Mouse (Mus musculus): ENCODE results near the gene Arntl2. TPM values are rescaled to one million over a fixed set of nuclear protein-coding genes. Genes with fewer than 3 reads are reported as not detected.
"Not testable (repeated sequence)": the region's sequence is repeated elsewhere in the genome, so short reads cannot be mapped to it uniquely, and the experiment has no call there.

The Arntl2 gene
- 1 to 10 TPM; 1.6 to 6.4 (median 3.4) TPM for total RNA-seq (2022)

DNA sequence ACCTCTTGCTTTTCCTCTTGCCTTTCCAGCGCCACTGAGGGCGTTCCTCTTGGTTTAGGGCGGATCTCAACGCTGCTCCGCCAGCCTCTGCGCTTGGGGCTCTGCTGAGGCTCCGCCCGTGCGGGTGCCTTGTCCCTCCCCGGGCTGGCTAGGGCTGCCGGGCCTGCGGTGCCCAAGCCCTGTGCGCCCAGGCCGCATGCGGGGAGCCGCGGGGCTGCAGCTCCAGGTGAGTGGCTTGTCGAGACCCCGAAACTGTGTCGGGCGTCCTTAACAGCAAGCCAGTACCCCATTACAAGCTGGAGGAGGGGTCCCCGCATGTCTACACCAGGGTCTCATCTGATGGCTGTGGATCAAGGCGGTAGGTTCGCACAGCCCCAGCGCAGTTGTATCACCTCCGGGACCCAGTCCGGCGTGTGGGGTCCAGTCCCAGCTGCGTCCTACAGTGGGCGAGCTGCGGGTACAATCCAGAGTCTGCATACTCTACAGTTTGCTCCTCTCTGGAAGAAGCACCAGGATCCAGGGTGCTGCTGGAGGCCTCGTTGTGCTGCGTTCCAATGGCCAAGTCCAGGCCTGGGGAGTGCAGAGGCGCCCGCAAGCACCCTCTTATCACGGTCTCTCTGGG lies at the start of gene Arntl2:
Arntl2 (plus strand) TSS at position 132 of the 622 bp plus-strand sequence.
- DNase-seq: peak; percentile 69

- no peak for DNase-seq
Measured at GRCm38 (mm10) chr6:146746577-146746976, 49.3 kb upstream of the Arntl2 start.

DNA sequence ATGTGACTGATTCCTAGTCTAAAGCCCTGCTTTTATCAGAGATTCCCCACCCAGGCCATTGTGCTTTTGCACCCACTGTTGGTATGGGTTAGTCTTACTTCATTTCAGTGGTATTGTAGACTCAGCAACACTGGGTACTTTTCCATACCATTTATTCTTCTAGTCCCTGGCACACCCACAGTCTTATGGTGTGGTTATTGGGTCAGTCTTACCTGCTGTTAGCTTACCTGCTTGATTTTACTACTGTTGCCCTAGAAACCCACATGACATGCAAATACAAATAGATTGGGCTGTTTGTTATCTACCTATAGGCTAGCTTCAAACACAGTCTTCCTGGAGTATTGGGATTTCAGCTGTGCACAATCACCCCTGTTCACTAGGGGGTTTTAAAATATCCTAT lies 48.8 kb upstream of the Arntl2 start:
- DNase-seq: no peak

GRCm38 (mm10) chr6:146748271-146748670 lies 47.6 kb upstream of the Arntl2 start:
- DNase-seq: no peak

DNA sequence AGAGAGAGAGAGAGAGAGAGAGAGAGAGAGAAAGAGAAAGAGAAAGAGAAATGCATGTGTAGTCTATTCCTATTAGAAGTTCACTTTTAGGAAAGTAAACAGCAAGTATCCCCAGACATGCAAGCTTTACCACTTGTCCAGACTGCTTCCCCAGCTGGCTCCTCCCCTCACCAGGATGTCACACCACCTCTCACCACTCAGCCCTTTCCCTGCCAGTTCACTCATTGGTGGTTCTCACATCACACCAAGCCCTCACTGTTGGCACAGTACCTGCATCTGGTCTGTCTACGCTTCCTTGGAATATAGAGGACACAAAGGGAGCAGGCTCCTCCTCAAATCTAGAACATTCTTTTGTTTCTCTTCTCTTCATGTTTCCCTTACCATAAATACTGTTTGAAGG lies 44.2 kb upstream of the Arntl2 start:
- DNase-seq: peak; percentile 15

DNA sequence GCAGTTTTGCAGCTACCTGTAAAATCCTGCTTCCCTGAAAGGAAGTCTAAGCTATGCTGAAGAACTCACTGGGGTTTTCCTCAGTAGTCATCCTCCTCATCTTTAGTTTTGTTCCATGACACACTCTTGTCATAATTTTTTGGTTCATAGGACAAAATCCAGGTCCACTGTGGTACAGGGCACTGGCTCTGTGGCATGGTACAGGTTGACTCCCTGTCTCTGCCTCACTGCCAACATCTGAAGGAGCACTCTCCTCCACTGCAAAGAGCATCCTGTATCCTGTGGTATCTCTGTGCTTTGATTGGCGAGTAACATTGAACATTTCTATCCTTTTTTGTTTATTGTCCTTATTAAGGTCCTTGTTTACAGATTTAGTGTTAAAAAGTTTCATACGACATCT lies 43.7 kb upstream of the Arntl2 start:
- DNase-seq: no peak

DNA sequence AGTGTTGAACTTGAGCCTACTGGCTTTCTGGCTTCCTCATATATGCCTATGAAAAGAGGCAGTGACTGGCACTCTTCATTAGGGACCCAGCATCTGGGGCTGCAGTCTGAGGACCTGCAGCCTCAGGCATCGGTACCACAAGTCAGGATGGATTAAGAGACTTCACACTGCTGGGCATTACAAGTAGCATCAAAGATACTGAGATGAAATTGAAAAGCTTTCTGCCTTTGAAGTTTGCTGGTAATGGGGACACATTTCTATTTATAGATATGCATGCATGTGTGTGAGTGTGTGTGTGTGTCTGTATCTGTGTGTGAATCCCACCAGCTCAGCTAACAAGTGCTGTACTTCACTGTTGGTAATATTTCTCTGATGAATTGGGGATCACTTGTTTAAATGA lies 43.2 kb upstream of the Arntl2 start:
- DNase-seq: no peak

DNA sequence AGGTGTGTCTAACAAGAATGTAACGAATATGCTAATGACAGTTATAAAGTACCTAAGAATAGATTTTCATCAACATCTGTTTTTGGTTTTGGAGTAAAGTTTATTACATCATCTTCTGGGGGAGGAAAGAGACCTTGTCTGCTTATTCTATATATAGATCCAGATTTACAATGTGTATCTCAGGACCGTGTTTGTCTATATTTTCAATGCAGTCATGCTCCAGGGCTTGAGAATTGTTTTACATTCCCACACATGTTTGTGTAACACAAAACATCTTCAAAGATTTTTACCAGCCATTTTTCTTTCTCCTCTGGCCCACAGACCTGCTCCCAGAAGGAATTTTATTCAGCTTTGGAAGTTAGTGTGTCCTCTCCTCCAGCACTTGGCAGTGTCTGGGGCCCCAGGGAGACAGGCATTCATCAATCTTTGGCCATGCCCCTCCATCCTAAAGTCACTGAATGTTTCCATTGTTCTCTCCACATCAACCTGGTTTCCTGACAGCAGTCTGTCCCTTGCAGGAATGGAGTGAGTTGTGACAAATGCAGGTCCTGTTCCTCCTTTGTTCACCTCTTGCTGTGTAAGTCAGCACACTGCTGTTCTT lies 42.2 kb upstream of the Arntl2 start:
- no peak for DNase-seq

DNA sequence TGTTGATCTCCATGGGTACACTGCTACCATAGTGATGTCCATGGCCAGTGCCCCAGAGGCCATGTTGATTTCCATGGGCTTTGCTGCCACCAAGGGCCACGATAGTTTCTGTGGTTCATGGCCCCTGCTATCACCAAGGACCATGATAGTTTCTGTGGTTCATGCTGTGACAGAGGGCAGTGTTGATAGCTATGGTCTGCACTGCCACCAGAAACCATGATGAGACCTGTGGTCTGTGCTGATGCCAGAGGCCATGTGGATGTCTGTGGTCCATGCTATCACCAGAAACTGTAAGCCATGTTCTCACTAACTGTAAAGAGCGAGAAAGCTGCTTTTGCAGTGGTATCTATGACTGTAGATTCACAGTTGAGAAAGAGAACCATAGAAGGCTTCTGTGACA lies 40.7 kb upstream of the Arntl2 start:
- DNase-seq: no peak

DNA sequence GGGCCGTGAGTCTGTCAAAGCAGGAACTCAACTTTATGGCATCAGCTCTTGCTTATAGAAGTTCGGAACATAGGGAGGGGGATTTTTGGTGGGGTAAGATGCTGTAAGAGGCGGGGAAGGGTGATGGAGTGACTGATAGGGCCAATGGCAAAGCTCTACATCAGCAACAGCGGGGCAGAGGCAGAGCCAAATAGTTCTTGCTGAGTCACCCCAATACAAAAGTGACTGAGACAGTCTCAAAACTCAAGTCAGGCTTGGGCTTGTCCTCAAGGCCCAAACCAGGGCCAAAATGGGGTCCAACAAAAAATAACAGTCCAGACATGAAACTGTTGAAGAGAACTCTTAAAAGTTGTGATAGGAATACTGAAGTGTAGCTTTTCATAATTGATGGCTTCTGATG lies 40.2 kb upstream of the Arntl2 start:
- DNase-seq: no peak

GRCm38 (mm10) chr6:146759027-146759426 lies 36.8 kb upstream of the Arntl2 start:
- no peak for DNase-seq

DNA sequence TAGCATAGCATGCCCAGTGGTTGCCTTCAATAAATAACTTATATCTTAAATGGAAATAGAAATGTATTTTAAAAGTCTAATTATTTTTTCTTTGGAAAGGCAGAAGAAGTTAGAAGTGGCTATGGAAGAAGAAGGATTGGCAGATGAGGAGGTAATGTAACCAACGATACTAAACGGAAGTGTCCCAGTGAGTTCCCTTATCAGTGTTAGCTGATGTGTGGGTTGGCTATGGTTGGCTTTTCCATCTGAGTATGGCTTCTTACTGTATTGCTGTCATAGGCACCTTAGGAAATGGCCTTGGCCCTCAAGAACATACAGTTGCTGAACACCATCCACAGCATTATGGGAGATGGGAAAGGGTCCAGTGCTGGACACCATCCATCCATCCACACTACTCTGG lies 35.8 kb upstream of the Arntl2 start:
- DNase-seq: no peak

- no peak for DNase-seq
Measured at GRCm38 (mm10) chr6:146760736-146761135, 35.1 kb upstream of the Arntl2 start.

DNA sequence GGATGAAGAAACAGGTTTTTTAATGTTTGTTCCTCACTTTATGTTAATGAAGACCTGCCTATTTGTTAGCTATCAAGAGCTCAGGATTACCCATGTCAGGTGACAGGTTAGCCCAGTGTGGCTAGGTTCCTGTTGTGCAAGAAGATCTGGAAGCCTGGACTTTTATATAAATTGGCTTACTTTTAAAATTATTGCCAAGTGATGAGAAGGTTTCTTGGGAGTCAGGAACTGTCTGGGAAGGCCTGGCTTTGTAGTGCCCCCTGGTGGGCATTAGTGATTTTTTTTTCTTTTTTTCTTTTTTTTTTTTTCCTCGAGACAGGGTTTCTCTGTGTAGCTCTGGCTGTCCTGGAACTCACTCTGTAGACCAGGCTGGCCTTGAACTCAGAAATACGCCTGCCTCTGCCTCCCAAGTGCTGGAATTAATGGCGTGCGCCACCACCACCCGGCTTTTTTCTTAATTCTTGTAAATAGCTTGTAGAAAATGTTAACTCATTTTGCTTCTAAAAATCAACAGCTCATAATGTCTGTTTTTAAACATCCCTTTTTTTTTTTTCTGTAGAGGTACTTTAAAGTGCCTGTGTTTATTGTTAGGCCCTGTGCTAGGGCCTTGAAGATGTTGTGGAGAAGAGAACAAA lies 33.5 kb upstream of the Arntl2 start:
- DNase-seq: no peak

DNA sequence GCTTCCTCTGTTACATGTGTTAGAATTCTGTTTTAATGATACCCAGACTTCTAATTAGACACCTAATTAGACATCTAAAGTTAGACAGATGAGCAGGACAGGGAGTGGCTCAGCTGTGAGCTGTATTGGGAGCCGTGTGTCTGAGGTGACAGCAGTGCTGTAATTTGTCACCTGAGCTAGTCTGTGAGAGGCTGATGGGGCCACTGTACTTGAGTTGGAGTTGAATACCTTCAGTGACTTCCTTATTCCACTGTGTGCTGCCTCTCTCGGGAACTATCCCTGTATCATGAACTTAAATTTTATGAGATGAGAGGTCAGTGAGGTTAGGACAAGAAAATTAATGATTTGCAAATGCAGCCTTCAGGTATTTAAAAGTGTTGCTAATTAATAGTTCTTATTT lies 31.3 kb upstream of the Arntl2 start:
- no peak for DNase-seq

GRCm38 (mm10) chr6:146765270-146765669 lies 30.6 kb upstream of the Arntl2 start:
- no peak for DNase-seq

DNA sequence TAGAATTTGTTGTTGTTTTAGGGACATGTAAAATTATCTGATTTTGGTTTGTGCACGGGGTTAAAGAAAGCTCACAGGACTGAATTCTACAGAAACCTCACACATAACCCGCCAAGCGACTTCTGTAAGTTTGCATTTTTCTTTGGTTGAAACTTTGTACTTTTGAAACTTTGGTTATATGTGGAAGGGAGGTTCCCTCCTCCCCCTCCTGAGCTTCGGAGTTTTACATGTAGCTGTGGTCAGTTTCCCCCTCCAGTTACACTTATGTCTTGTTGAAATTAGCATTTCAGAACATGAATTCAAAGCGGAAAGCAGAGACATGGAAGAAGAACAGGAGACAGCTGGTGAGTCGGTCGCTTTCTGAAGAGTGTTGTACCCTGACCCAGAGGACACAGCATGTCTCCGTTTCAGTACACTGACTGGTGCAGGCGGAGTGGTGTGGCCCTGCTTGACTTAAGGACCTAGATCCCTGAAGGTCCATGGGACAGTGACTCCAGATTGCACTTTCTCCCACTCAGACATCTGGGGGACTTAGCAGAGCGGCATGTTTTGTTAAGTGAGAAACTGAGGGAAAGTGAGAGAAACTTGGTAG lies 26.9 kb upstream of the Arntl2 start:
- no peak for DNase-seq

GRCm38 (mm10) chr6:146770005-146770745 lies 25.7 kb upstream of the Arntl2 start:
- no peak for DNase-seq

- no peak for DNase-seq
Measured at GRCm38 (mm10) chr6:146770808-146771207, 25.0 kb upstream of the Arntl2 start.

DNA sequence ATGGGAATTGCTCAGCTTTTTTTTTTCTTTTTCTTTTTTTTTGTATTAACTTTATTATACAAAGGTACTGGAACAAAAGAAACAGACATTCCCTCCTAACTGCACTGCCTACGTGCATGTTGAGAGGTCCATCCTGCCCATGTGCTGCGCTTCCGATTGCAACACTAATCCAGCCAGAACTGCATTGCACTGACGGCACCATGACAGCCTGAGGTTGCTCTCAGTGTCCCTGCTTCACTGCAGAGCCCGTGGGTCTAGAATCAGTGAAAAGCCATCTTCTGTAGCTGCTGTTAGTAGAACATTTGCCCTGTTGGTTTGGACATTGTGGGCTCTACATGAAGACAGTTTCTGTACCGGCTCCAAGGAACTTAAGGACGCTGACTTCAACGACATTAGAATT lies 20.0 kb upstream of the Arntl2 start:
- not testable (repeated sequence) for DNase-seq

- peak; percentile 18 for DNase-seq
Measured at GRCm38 (mm10) chr6:146776610-146777389, 19.1 kb upstream of the Arntl2 start.

GRCm38 (mm10) chr6:146778055-146778454 lies 17.8 kb upstream of the Arntl2 start:
- DNase-seq: no peak

Data from adrenal gland, adult 8-10 months (tissue).